Mouse (Mus musculus) testis, adult 2 months (tissue): ENCODE measurements around the gene Gpr153. TPM values are rescaled to one million over a fixed set of nuclear protein-coding genes. Genes with fewer than 3 reads are reported as not detected.

ENCODE experiments used
- H3K27ac ChIP-seq: fragments of 200-500 bp; 2 replicates; pipeline ENCODE4 v1.5.1; 2012; ENCODE audit warnings: low read depth, low read length; ENCODE audit not compliant: control insufficient read depth, insufficient read depth
- H3K27me3 ChIP-seq: fragments of 200-500 bp; 2 replicates; pipeline ENCODE4 v1.6.1; 2012; ENCODE audit warnings: mild to moderate bottlenecking, low read length, moderate library complexity; ENCODE audit not compliant: control insufficient read depth, insufficient read depth
- H3K36me3 ChIP-seq: fragments of 200-500 bp; 2 replicates; pipeline ENCODE4 v1.6.1; 2012; ENCODE audit warnings: mild to moderate bottlenecking, low read length; ENCODE audit not compliant: control insufficient read depth, insufficient read depth
- H3K4me1 ChIP-seq: fragments of 200-500 bp; 2 replicates; pipeline ENCODE4 v1.6.1; 2012; ENCODE audit warnings: low read length; ENCODE audit not compliant: control insufficient read depth, insufficient read depth
- H3K4me3 ChIP-seq: fragments of 200-500 bp; 2 replicates; pipeline ENCODE4 v1.5.1; 2012; ENCODE audit warnings: low read depth, mild to moderate bottlenecking, low read length, moderate library complexity, mixed read lengths; ENCODE audit not compliant: control insufficient read depth
- CTCF ChIP-seq: fragments of 200-500 bp; IDR thresholded peaks from 2 replicates; pipeline ENCODE4 v1.5.1; 2012; ENCODE audit warnings: low read depth, mild to moderate bottlenecking, inconsistent platforms, low read length, moderate library complexity; ENCODE audit not compliant: control insufficient read depth, insufficient read depth, insufficient replicate concordance
- POLR2A ChIP-seq: fragments of 200-500 bp; IDR thresholded peaks from 2 replicates; pipeline ENCODE4 v1.6.1; 2012; ENCODE audit warnings: low read depth, mild to moderate bottlenecking, inconsistent platforms, low read length, moderate library complexity; ENCODE audit not compliant: control insufficient read depth
- polyA plus RNA-seq: library from polyadenylated mRNA; depleted of rRNA; stranded (reverse); fragments of >200 nt; gene quantifications from 2 replicates; pipeline ENCODE4 v1.2.3, GENCODE M21; 2012

Gpr153 gene
- polyA plus RNA-seq, 1 experiment: 18.9 TPM

GRCm38 (mm10) chr4:152267748-152268369 is 6.2 kb upstream of the Gpr153 start:
- no peaks in the 10 kb centered on the region for H3K4me1 ChIP-seq
- H3K4me3 ChIP-seq: no peak overlapping the region
- TF ChIP-seq POLR2A: no peak
- TF ChIP-seq CTCF: no peak
- H3K27me3 ChIP-seq: no peaks in the 10 kb centered on the region
- H3K27ac ChIP-seq: no peak overlapping the region
- no peaks in the 10 kb centered on the region; the same call in 1 of the 2 replicates for H3K36me3 ChIP-seq

- TF ChIP-seq POLR2A (no peak), CTCF (no peak)
- Histone ChIP-seq H3K27me3 (no peaks in the 10 kb centered on the region), H3K27ac (no peak overlapping the region), H3K4me1 (peaks cover 7% of the 10 kb centered on the region), H3K36me3 (no peaks in the 10 kb centered on the region), H3K4me3 (no peak overlapping the region; the same call in 1 of the 2 replicates)
Observed at GRCm38 (mm10) chr4:152269967-152270366, 4.1 kb upstream of the Gpr153 start.

- no peaks in the 10 kb centered on the region for H3K27me3 ChIP-seq
- H3K27ac ChIP-seq: 0 out of 2 replicates have a peak overlapping the region, but pooled peaks have one; percentile 22
- H3K4me3 ChIP-seq: peak overlapping the region; percentile 7; the same call in 1 of the 2 replicates
- no peaks in the 10 kb centered on the region for H3K36me3 ChIP-seq
- TF ChIP-seq CTCF (no peak), POLR2A (no peak)
- peaks cover 8% of the 10 kb centered on the region for H3K4me1 ChIP-seq
Observed at GRCm38 (mm10) chr4:152270599-152270998, 3.4 kb upstream of the Gpr153 start.

GRCm38 (mm10) chr4:152271334-152271733 is 2.7 kb upstream of the Gpr153 start:
- H3K27ac ChIP-seq: no peak overlapping the region
- H3K4me1 ChIP-seq: peaks cover 8% of the 10 kb centered on the region
- no peaks in the 10 kb centered on the region for H3K36me3 ChIP-seq
- TF ChIP-seq POLR2A: no peak
- no peak for TF ChIP-seq CTCF
- no peak overlapping the region; the same call in 1 of the 2 replicates for H3K4me3 ChIP-seq
- H3K27me3 ChIP-seq: no peaks in the 10 kb centered on the region

GRCm38 (mm10) chr4:152272006-152272405 is 2.0 kb upstream of the Gpr153 start:
- Histone ChIP-seq H3K27ac (no peak overlapping the region), H3K36me3 (no peaks in the 10 kb centered on the region), H3K4me3 (no peak overlapping the region; the same call in 1 of the 2 replicates), H3K27me3 (no peaks in the 10 kb centered on the region), H3K4me1 (peaks cover 8% of the 10 kb centered on the region)
- 0 out of 2 replicates have a peak, but pooled peaks have one; percentile 14 for TF ChIP-seq POLR2A
- TF ChIP-seq CTCF: no peak

- Histone ChIP-seq H3K4me3 (peak overlapping the region; percentile 65), H3K4me1 (peaks cover 8% of the 10 kb centered on the region), H3K27ac (no peak overlapping the region), H3K36me3 (no peaks in the 10 kb centered on the region), H3K27me3 (no peaks in the 10 kb centered on the region)
- TF ChIP-seq CTCF (no peak), POLR2A (no peak)
Observed at GRCm38 (mm10) chr4:152272449-152273049, 1.5 kb upstream of the Gpr153 start.

GRCm38 (mm10) chr4:152273191-152273590 is 841 bp upstream of the Gpr153 start:
- no peak overlapping the region for H3K27ac ChIP-seq

GRCm38 (mm10) chr4:152274681-152275131 is 674 bp downstream of the Gpr153 start:
- H3K27ac ChIP-seq: peak overlapping the region; percentile 59
- no peaks in the 10 kb centered on the region for H3K36me3 ChIP-seq
- H3K27me3 ChIP-seq: no peaks in the 10 kb centered on the region
- H3K4me1 ChIP-seq: peaks cover 8% of the 10 kb centered on the region
- no peak for TF ChIP-seq CTCF
- peak; percentile 17; the same call in 1 of the 2 replicates for TF ChIP-seq POLR2A
- peak overlapping the region; percentile 65 for H3K4me3 ChIP-seq

More at GRCm38 (mm10) chr4:152273191-152273590, 841 bp upstream of the Gpr153 start:
- Histone ChIP-seq H3K4me3 (peak overlapping the region; percentile 65), H3K4me1 (peaks cover 8% of the 10 kb centered on the region), H3K27me3 (no peaks in the 10 kb centered on the region), H3K36me3 (no peaks in the 10 kb centered on the region)
- TF ChIP-seq CTCF (no peak), POLR2A (no peak)
